Mouse (Mus musculus): ENCODE results near the gene Chsy1. TPM values are rescaled to one million over a fixed set of nuclear protein-coding genes. Genes with fewer than 3 reads are reported as not detected.

Gene Chsy1
- polyA plus RNA-seq, 1 experiment = not detected

GRCm38 (mm10) chr7:66175738-66176137 lies 66.4 kb downstream of the Chsy1 start:
- no peak overlapping the region for H3K4me3 ChIP-seq (ENCODE audit: insufficient read depth, low read depth, low read length)
- peaks cover 8% of the 10 kb centered on the region for H3K4me1 ChIP-seq (ENCODE audit: control insufficient read depth, insufficient read depth, low read length)
- TF ChIP-seq POLR2A (IDR thresholded peaks at IDR 0.05; ENCODE audit: insufficient read depth, low read depth, low read length) (no peak), CTCF (IDR thresholded peaks at IDR 0.05; ENCODE audit: insufficient read depth, low read depth, low read length) (no peak)
- 90% methylated on average over 6 of the region's 6 CpGs for WGBS
- no peak overlapping the region for H3K27ac ChIP-seq (ENCODE audit: insufficient read depth, low read depth, low read length)

GRCm38 (mm10) chr7:66176256-66176655 lies 66.9 kb downstream of the Chsy1 start:
- H3K4me1 ChIP-seq (ENCODE audit: control insufficient read depth, insufficient read depth, low read length) = peaks cover 8% of the 10 kb centered on the region
- H3K27ac ChIP-seq (ENCODE audit: insufficient read depth, low read depth, low read length) = no peak overlapping the region
- WGBS = 89% methylated on average over 4 of the region's 4 CpGs
- no peak overlapping the region for H3K4me3 ChIP-seq (ENCODE audit: insufficient read depth, low read depth, low read length)
- TF ChIP-seq POLR2A (IDR thresholded peaks at IDR 0.05; ENCODE audit: insufficient read depth, low read depth, low read length) = no peak
- TF ChIP-seq CTCF (IDR thresholded peaks at IDR 0.05; ENCODE audit: insufficient read depth, low read depth, low read length) = no peak

DNA sequence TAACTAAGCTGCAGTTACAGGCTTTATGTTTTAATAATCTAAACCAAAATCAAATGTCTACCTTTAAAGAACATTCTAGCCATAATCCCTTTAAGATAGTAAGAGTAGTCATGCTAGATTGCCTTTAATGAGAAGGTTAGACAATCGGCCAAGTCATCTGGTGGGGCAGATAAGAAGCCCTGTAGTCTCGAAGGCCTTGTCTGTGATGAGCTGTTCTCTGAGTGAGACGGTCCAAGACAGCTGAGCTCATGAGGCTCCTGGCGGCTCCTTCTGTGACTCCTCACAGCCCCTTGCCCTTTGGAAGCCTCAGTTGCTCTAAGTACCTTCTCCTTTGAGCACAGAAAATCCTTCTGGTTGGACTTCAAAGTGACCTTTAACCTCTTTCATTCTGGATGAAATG lies 67.6 kb downstream of the Chsy1 start:
- H3K27ac ChIP-seq (ENCODE audit: insufficient read depth, low read depth, low read length) = no peak overlapping the region
- TF ChIP-seq CTCF (IDR thresholded peaks at IDR 0.05; ENCODE audit: insufficient read depth, low read depth, low read length) = no peak
- TF ChIP-seq POLR2A (IDR thresholded peaks at IDR 0.05; ENCODE audit: insufficient read depth, low read depth, low read length) = no peak
- WGBS = 87% methylated on average over 4 of the region's 4 CpGs
- H3K4me1 ChIP-seq (ENCODE audit: control insufficient read depth, insufficient read depth, low read length) = peaks cover 8% of the 10 kb centered on the region
- H3K4me3 ChIP-seq (ENCODE audit: insufficient read depth, low read depth, low read length) = no peak overlapping the region

GRCm38 (mm10) chr7:66178101-66178500 lies 68.8 kb downstream of the Chsy1 start:
- 93% methylated on average over 6 of the region's 6 CpGs for WGBS
- Histone ChIP-seq H3K4me3 (ENCODE audit: insufficient read depth, low read depth, low read length) (no peak overlapping the region), H3K4me1 (ENCODE audit: control insufficient read depth, insufficient read depth, low read length) (peaks cover 8% of the 10 kb centered on the region), H3K27ac (ENCODE audit: insufficient read depth, low read depth, low read length) (no peak overlapping the region)
- TF ChIP-seq POLR2A (IDR thresholded peaks at IDR 0.05; ENCODE audit: insufficient read depth, low read depth, low read length) (no peak), CTCF (IDR thresholded peaks at IDR 0.05; ENCODE audit: insufficient read depth, low read depth, low read length) (no peak)

DNA sequence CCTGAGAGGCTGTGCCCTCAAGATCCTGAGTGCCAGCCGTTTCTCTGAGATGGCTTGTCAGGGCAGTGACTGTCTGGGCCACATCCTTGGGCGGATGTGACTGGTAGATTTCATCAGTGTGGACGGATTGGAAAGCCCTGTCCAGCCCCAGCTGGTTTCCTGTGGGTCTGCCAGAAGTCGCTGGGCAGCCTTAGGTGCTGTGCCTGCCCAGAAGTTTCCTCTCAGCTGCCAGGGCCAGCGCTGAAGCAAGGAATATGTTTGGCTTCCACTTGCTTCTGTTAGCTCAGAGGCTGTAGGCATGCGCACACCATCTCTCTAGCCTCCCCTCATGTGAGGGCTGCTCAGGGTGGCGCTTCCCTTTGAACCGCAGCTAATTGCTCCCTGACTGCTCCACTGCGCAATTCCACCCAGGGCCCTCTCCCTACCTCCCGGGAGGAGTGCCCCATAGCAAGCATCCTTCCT lies 69.8 kb downstream of the Chsy1 start:
- TF ChIP-seq POLR2A (IDR thresholded peaks at IDR 0.05; ENCODE audit: insufficient read depth, low read depth, low read length) (no peak; the same call in 1 of the 2 replicates), CTCF (IDR thresholded peaks at IDR 0.05; ENCODE audit: insufficient read depth, low read depth, low read length) (no peak)
- Histone ChIP-seq H3K27ac (ENCODE audit: insufficient read depth, low read depth, low read length) (no peak overlapping the region), H3K4me1 (ENCODE audit: control insufficient read depth, insufficient read depth, low read length) (peaks cover 8% of the 10 kb centered on the region), H3K4me3 (ENCODE audit: insufficient read depth, low read depth, low read length) (no peak overlapping the region)
- WGBS = 30% methylated on average over 10 of the region's 10 CpGs

DNA sequence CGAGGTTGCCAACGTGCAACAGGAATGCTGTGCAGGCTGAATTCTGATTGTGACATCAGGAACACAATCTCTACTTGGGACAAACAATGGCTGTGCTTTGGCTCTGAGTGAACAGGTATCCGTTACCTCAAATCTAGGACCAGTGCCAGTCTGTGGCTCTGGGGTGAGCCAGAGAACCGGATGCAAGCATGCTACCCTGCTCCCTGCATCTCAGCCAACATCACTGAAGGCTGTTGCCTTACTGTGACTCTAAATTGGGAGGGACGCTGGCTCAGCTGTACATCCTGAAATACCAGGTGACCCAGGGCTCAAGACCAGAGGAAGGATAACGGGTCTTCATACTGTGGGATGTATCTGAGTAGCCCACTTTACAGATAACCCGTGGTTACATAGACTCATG lies 70.4 kb downstream of the Chsy1 start:
- Histone ChIP-seq H3K27ac (ENCODE audit: insufficient read depth, low read depth, low read length) (no peak overlapping the region), H3K4me1 (ENCODE audit: control insufficient read depth, insufficient read depth, low read length) (peaks cover 8% of the 10 kb centered on the region), H3K4me3 (ENCODE audit: insufficient read depth, low read depth, low read length) (no peak overlapping the region)
- 70% methylated on average over 7 of the region's 7 CpGs for WGBS
- no peak for TF ChIP-seq CTCF (IDR thresholded peaks at IDR 0.05; ENCODE audit: insufficient read depth, low read depth, low read length)
- no peak for TF ChIP-seq POLR2A (IDR thresholded peaks at IDR 0.05; ENCODE audit: insufficient read depth, low read depth, low read length)

- H3K27ac ChIP-seq (ENCODE audit: insufficient read depth, low read depth, low read length) = no peak overlapping the region
- no peak overlapping the region for H3K4me3 ChIP-seq (ENCODE audit: insufficient read depth, low read depth, low read length)
- peaks cover 8% of the 10 kb centered on the region for H3K4me1 ChIP-seq (ENCODE audit: control insufficient read depth, insufficient read depth, low read length)
- WGBS = 83% methylated on average over 3 of the region's 3 CpGs
- no peak for TF ChIP-seq POLR2A (IDR thresholded peaks at IDR 0.05; ENCODE audit: insufficient read depth, low read depth, low read length)
- no peak for TF ChIP-seq CTCF (IDR thresholded peaks at IDR 0.05; ENCODE audit: insufficient read depth, low read depth, low read length)
These were observed 70.9 kb downstream of the Chsy1 start for GRCm38 (mm10) chr7:66180260-66180659.

GRCm38 (mm10) chr7:66180711-66181365 lies 71.5 kb downstream of the Chsy1 start:
- Histone ChIP-seq H3K4me3 (ENCODE audit: insufficient read depth, low read depth, low read length) (no peak overlapping the region), H3K4me1 (ENCODE audit: control insufficient read depth, insufficient read depth, low read length) (peaks cover 8% of the 10 kb centered on the region), H3K27ac (ENCODE audit: insufficient read depth, low read depth, low read length) (no peak overlapping the region)
- TF ChIP-seq CTCF (IDR thresholded peaks at IDR 0.05; ENCODE audit: insufficient read depth, low read depth, low read length) (no peak), POLR2A (IDR thresholded peaks at IDR 0.05; ENCODE audit: insufficient read depth, low read depth, low read length) (no peak)
- 76% methylated on average over 10 of the region's 10 CpGs for WGBS

GRCm38 (mm10) chr7:66182075-66182715 lies 72.9 kb downstream of the Chsy1 start:
- Histone ChIP-seq H3K4me1 (ENCODE audit: control insufficient read depth, insufficient read depth, low read length) (peaks cover 8% of the 10 kb centered on the region), H3K4me3 (ENCODE audit: insufficient read depth, low read depth, low read length) (no peak overlapping the region), H3K27ac (ENCODE audit: insufficient read depth, low read depth, low read length) (no peak overlapping the region)
- TF ChIP-seq POLR2A (IDR thresholded peaks at IDR 0.05; ENCODE audit: insufficient read depth, low read depth, low read length) = no peak
- TF ChIP-seq CTCF (IDR thresholded peaks at IDR 0.05; ENCODE audit: insufficient read depth, low read depth, low read length) = no peak
- 79% methylated on average over 7 of the region's 7 CpGs for WGBS
